Mouse (Mus musculus): ENCODE results near the gene Olfr1293-ps. TPM values are rescaled to one million over a fixed set of nuclear protein-coding genes. Genes with fewer than 3 reads are reported as not detected.

Gene Olfr1293-ps
- total RNA-seq (2017): not detected in 2 replicates

GRCm38 (mm10) chr2:111524903-111525302 lies at the start of gene Olfr1293-ps:
TSS of gene Olfr1293-ps (plus strand) at chr2:111525203.
- ATAC-seq (replicated peaks; ENCODE audit: low read depth, poor library complexity, severe bottlenecking): no peak

GRCm38 (mm10) chr2:111480519-111480918 lies 44.5 kb upstream of the Olfr1293-ps start, which contains the start of gene Olfr1289:
TSS of gene Olfr1289 (plus strand) at chr2:111480819.
- ATAC-seq (replicated peaks; ENCODE audit: low read depth, poor library complexity, severe bottlenecking): no peak

- ATAC-seq (replicated peaks; ENCODE audit: low read depth, poor library complexity, severe bottlenecking): no peak
These were observed 31.3 kb upstream of the Olfr1293-ps start, which contains the start of gene Olfr1290 for GRCm38 (mm10) chr2:111493729-111494128. TSS of gene Olfr1290 (minus strand) at chr2:111493829.

GRCm38 (mm10) chr2:111496880-111497279 lies 28.1 kb upstream of the Olfr1293-ps start, which contains the start of gene Olfr1291-ps1:
TSS of gene Olfr1291-ps1 (plus strand) at chr2:111497180.
- ATAC-seq (replicated peaks; ENCODE audit: low read depth, poor library complexity, severe bottlenecking): no peak

- ATAC-seq (replicated peaks; ENCODE audit: low read depth, poor library complexity, severe bottlenecking): no peak
These were observed 7.6 kb upstream of the Olfr1293-ps start for GRCm38 (mm10) chr2:111517451-111517850.

- ATAC-seq (replicated peaks; ENCODE audit: low read depth, poor library complexity, severe bottlenecking): no peak
These were observed 15.2 kb downstream of the Olfr1293-ps start, which contains the start of gene Olfr1294 for GRCm38 (mm10) chr2:111540191-111540590. TSS of gene Olfr1294 (minus strand) at chr2:111540291.

- ATAC-seq (replicated peaks; ENCODE audit: low read depth, poor library complexity, severe bottlenecking): no peak
These were observed 44.6 kb downstream of the Olfr1293-ps start, which contains the start of gene Olfr1295 for GRCm38 (mm10) chr2:111569581-111569980. TSS of gene Olfr1295 (minus strand) at chr2:111569681.

Other genes with a start within 250 kb of the Olfr1293-ps start
- not detected in 2 replicates for gene Olfr1278, start 235.1 kb upstream of the Olfr1293-ps start, total RNA-seq (2017)
- gene Olfr1279, start 224.6 kb upstream of the Olfr1293-ps start, total RNA-seq (2017): not detected in 2 replicates
- gene Olfr1280, start 211.2 kb upstream of the Olfr1293-ps start, total RNA-seq (2017): not detected in 2 replicates
- gene Olfr1281, start 198.7 kb upstream of the Olfr1293-ps start, total RNA-seq (2017): not detected in 2 replicates
- not detected in 2 replicates for gene Olfr1282, start 189.1 kb upstream of the Olfr1293-ps start, total RNA-seq (2017)
- not detected in 2 replicates for gene Olfr1283, start 158.4 kb upstream of the Olfr1293-ps start, total RNA-seq (2017)
- not detected in 2 replicates for gene Olfr1284, start 149.7 kb upstream of the Olfr1293-ps start, total RNA-seq (2017)
- gene Olfr1286, start 102.1 kb upstream of the Olfr1293-ps start, total RNA-seq (2017): not detected in 2 replicates
- gene Olfr1287, start 76.1 kb upstream of the Olfr1293-ps start, total RNA-seq (2017): not detected in 2 replicates
- gene Olfr1288, start 51.1 kb upstream of the Olfr1293-ps start, total RNA-seq (2017): not detected in 2 replicates
- not detected in 2 replicates for gene Olfr1289, start 44.4 kb upstream of the Olfr1293-ps start, total RNA-seq (2017)
- not detected in 2 replicates for gene Olfr1290, start 31.4 kb upstream of the Olfr1293-ps start, total RNA-seq (2017)
- gene Olfr1291-ps1, start 28.0 kb upstream of the Olfr1293-ps start, total RNA-seq (2017): not detected in 2 replicates
- not detected in 2 replicates for gene Olfr1294, start 15.1 kb downstream of the Olfr1293-ps start, total RNA-seq (2017)
- gene Olfr1295, start 44.5 kb downstream of the Olfr1293-ps start, total RNA-seq (2017): not detected in 2 replicates
- gene Olfr1297, start 101.3 kb downstream of the Olfr1293-ps start, total RNA-seq (2017): not detected in 2 replicates
- not detected in 2 replicates for gene Olfr1298, start 124.0 kb downstream of the Olfr1293-ps start, total RNA-seq (2017)
- gene Olfr1299, start 136.2 kb downstream of the Olfr1293-ps start, total RNA-seq (2017): not detected in 2 replicates
- gene Olfr1301, start 225.8 kb downstream of the Olfr1293-ps start, total RNA-seq (2017): not detected in 2 replicates